In genomic region chrX:59969767-59970166, GRCm38 (mm10) we compare ENCODE assay signal across 11 mouse cellular contexts. TPM values are rescaled to one million over a fixed set of nuclear protein-coding genes. Genes with fewer than 3 reads are reported as not detected.
"Had no signal": no experiment of that assay in that cellular context is flagged by ENCODE, and none has a peak within 500 bp of the region (broad histone marks: within the 10 kb centered on the region; RNA-seq: fewer than 3 reads in every experiment).

No protein-coding gene starts in this region.

RNA-seq across cellular contexts. Expression of gene F9, which starts 29.5 kb away (rescaled TPM):
- total RNA-seq: forebrain, postnatal 0 days; gastrocnemius, adult 18-20 months; gastrocnemius, adult 2 months; gastrocnemius, adult 8-10 months; gastrocnemius, postnatal 10 days; gastrocnemius, postnatal 14 days; gastrocnemius, postnatal 25 days; gastrocnemius, postnatal 36 days; heart, adult 18-20 months; heart, adult 2 months; heart, adult 8-10 months had no signal
